Mouse (Mus musculus) hindbrain, postnatal 0 days (tissue): Measurements from ENCODE around the gene Ppme1. TPM values are rescaled to one million over a fixed set of nuclear protein-coding genes. Genes with fewer than 3 reads are reported as not detected.
A peak's percentile ranks its signal among the peaks of the same experiment; 100 is the strongest.

Experiments used
- ATAC-seq: fragments of 200-750 bp; cut with Nextera tagmentation; 2 replicates; pipeline ENCODE4 v1.8.0; 2017; ENCODE audit warnings: mild to moderate bottlenecking, moderate TSS enrichment, moderate library complexity
- DNase-seq: peaks from one replicate; pipeline ENCODE4 v3.0.0-alpha.2; 2015; ENCODE audit warnings: low spot score
- H3K27ac ChIP-seq: fragments of 300-500 bp; sonication (generic); 2 replicates; pipeline ENCODE4 v1.5.1; 2014; ENCODE audit warnings: mild to moderate bottlenecking
- H3K27me3 ChIP-seq: fragments of 300-500 bp; sonication (generic); 2 replicates; pipeline ENCODE4 v1.6.1; 2014; ENCODE audit warnings: low read length, mixed read lengths; ENCODE audit not compliant: insufficient read depth
- H3K36me3 ChIP-seq: fragments of 300-500 bp; sonication (generic); 2 replicates; pipeline ENCODE4 v1.6.1; 2014; ENCODE audit warnings: low read length, mixed read lengths; ENCODE audit not compliant: insufficient read depth
- H3K4me1 ChIP-seq: fragments of 300-500 bp; sonication (generic); 2 replicates; pipeline ENCODE4 v1.6.1; 2014; ENCODE audit warnings: antibody characterized with exemption, low read length, mixed read lengths; ENCODE audit not compliant: insufficient read depth
- H3K4me2 ChIP-seq: fragments of 300-500 bp; sonication (generic); 2 replicates; pipeline ENCODE4 v1.6.1; 2014; ENCODE audit warnings: low read depth, mild to moderate bottlenecking, low read length, moderate library complexity, mixed read lengths
- H3K4me3 ChIP-seq: fragments of 300-500 bp; sonication (generic); 2 replicates; pipeline ENCODE4 v1.5.1; 2014; ENCODE audit warnings: low read length
- H3K9ac ChIP-seq: fragments of 300-500 bp; sonication (generic); replicated peaks from 2 replicates; pipeline ENCODE4 v1.6.1; 2014; ENCODE audit warnings: mild to moderate bottlenecking, low read length, moderate library complexity, mixed read lengths
- H3K9me3 ChIP-seq: fragments of 300-500 bp; sonication (generic); 2 replicates; pipeline ENCODE4 v1.6.1; 2016; ENCODE audit warnings: low read length, mixed read lengths
- CTCF ChIP-seq: IDR thresholded peaks from 2 replicates; pipeline ENCODE4 v1.5.1; 2016; ENCODE audit warnings: antibody characterized with exemption, control low read depth, low read depth
- WGBS: fragments of 180-500 bp; shearing (Covaris S2); extraction: QIAGEN DNeasy Blood & Tissue Kit; methylation state at CpG from one replicate; pipeline ENCODE4 v1.1.7; 2014; 5-methylcytosine and 5-hydroxymethylcytosine counted together
- polyA plus RNA-seq: library from polyadenylated mRNA; unstranded; fragments of >200 nt; fragmentation: Nextera tagmentation; extraction: Ambion mirVana; gene quantifications from 2 replicates; pipeline ENCODE4 v1.2.1, GENCODE M21; 2015
- total RNA-seq: library from RNA; depleted of rRNA; stranded (reverse); fragments of >200 nt; gene quantifications from 2 replicates; pipeline ENCODE4 v1.2.3, GENCODE M21; 2014

Gene Ppme1
- total and polyA plus RNA-seq, 2 experiments from 2014 or later, result 133 to 138 TPM

- Histone ChIP-seq H3K4me1 (peaks cover 25% of the 10 kb centered on the region), H3K4me3 (no peak overlapping the region), H3K27ac (peak overlapping the region; percentile 74), H3K9me3 (no peaks in the 10 kb centered on the region), H3K9ac (no peak overlapping the region), H3K36me3 (no peaks in the 10 kb centered on the region), H3K4me2 (no peak overlapping the region), H3K27me3 (no peaks in the 10 kb centered on the region)
- 66% methylated on average over 12 of the region's 12 CpGs for WGBS
- no peak for ATAC-seq
- no peak for DNase-seq
- no peak for TF ChIP-seq CTCF
Measured at GRCm38 (mm10) chr7:100310290-100310689, 61.8 kb downstream of the Ppme1 start.

- no peak for TF ChIP-seq CTCF
- 30% methylated on average over 6 of the region's 6 CpGs for WGBS
- H3K4me1 ChIP-seq, result peaks cover 25% of the 10 kb centered on the region
- H3K27me3 ChIP-seq, result no peaks in the 10 kb centered on the region
- no peak for ATAC-seq
- no peak overlapping the region for H3K4me3 ChIP-seq
- no peaks in the 10 kb centered on the region for H3K9me3 ChIP-seq
- no peaks in the 10 kb centered on the region for H3K36me3 ChIP-seq
- no peak overlapping the region for H3K4me2 ChIP-seq
- H3K9ac ChIP-seq, result no peak overlapping the region
- peak overlapping the region; percentile 74 for H3K27ac ChIP-seq
- no peak for DNase-seq
Measured at GRCm38 (mm10) chr7:100309679-100310078, 62.4 kb downstream of the Ppme1 start.

GRCm38 (mm10) chr7:100309216-100309615, 62.9 kb downstream of the Ppme1 start:
- Histone ChIP-seq H3K27ac (peak overlapping the region; percentile 74), H3K9ac (no peak overlapping the region), H3K27me3 (no peaks in the 10 kb centered on the region), H3K4me1 (peaks cover 25% of the 10 kb centered on the region), H3K9me3 (no peaks in the 10 kb centered on the region), H3K4me2 (no peak overlapping the region), H3K36me3 (no peaks in the 10 kb centered on the region), H3K4me3 (no peak overlapping the region)
- DNase-seq, result peak; percentile 60
- peak; percentile 49 for ATAC-seq
- no peak for TF ChIP-seq CTCF
- WGBS, result 18% methylated on average over 1 of the region's 1 CpGs

- no peaks in the 10 kb centered on the region for H3K27me3 ChIP-seq
- no peaks in the 10 kb centered on the region for H3K9me3 ChIP-seq
- H3K4me1 ChIP-seq, result peaks cover 25% of the 10 kb centered on the region
- H3K4me2 ChIP-seq, result no peak overlapping the region
- WGBS, result 47% methylated on average over 5 of the region's 6 CpGs
- TF ChIP-seq CTCF, result no peak
- H3K4me3 ChIP-seq, result no peak overlapping the region
- DNase-seq (peak; percentile 89), ATAC-seq (peak; percentile 88)
- no peak overlapping the region for H3K9ac ChIP-seq
- no peaks in the 10 kb centered on the region for H3K36me3 ChIP-seq
- H3K27ac ChIP-seq, result peak overlapping the region; percentile 74
Measured at GRCm38 (mm10) chr7:100307872-100308653, 64.0 kb downstream of the Ppme1 start.

- Histone ChIP-seq H3K9ac (no peak overlapping the region), H3K4me2 (no peak overlapping the region), H3K9me3 (no peaks in the 10 kb centered on the region), H3K4me1 (peaks cover 25% of the 10 kb centered on the region), H3K36me3 (no peaks in the 10 kb centered on the region), H3K27ac (no peak overlapping the region), H3K4me3 (no peak overlapping the region), H3K27me3 (no peaks in the 10 kb centered on the region)
- no peak for ATAC-seq
- TF ChIP-seq CTCF, result no peak
- no peak for DNase-seq
- 92% methylated on average over 9 of the region's 9 CpGs for WGBS
Measured at GRCm38 (mm10) chr7:100305894-100306293, 66.2 kb downstream of the Ppme1 start.

- DNase-seq (peak; percentile 43), ATAC-seq (peak; percentile 40; the same call in 1 of the 2 replicates)
- Histone ChIP-seq H3K27ac (no peak overlapping the region), H3K4me1 (0 out of 2 replicates have a peak, but pooled peaks cover under 1% of the 10 kb centered on the region), H3K9me3 (no peaks in the 10 kb centered on the region), H3K4me2 (no peak overlapping the region), H3K36me3 (no peaks in the 10 kb centered on the region), H3K27me3 (no peaks in the 10 kb centered on the region), H3K9ac (no peak overlapping the region), H3K4me3 (no peak overlapping the region)
- WGBS, result 48% methylated on average over 4 of the region's 4 CpGs
- no peak for TF ChIP-seq CTCF
Measured at GRCm38 (mm10) chr7:100302316-100302715, 69.8 kb downstream of the Ppme1 start.

GRCm38 (mm10) chr7:100301390-100301789, 70.7 kb downstream of the Ppme1 start:
- Histone ChIP-seq H3K4me3 (no peak overlapping the region), H3K27ac (no peak overlapping the region), H3K9ac (no peak overlapping the region), H3K36me3 (no peaks in the 10 kb centered on the region), H3K9me3 (no peaks in the 10 kb centered on the region), H3K27me3 (no peaks in the 10 kb centered on the region), H3K4me2 (no peak overlapping the region), H3K4me1 (no peaks in the 10 kb centered on the region)
- TF ChIP-seq CTCF, result no peak
- 71% methylated on average over 3 of the region's 3 CpGs for WGBS
- no peak for ATAC-seq
- DNase-seq, result no peak
